Mouse (Mus musculus) thymus, postnatal 14 days (tissue): Measurements from ENCODE around the gene Olfr695.
"Not testable (repeated sequence)": the region's sequence is repeated elsewhere in the genome, so short reads cannot be mapped to it uniquely, and the experiment has no call there.

Experiments used
- DNase-seq: peaks from one replicate; pipeline ENCODE4 v3.0.0; 2021

The Olfr695 gene

DNA sequence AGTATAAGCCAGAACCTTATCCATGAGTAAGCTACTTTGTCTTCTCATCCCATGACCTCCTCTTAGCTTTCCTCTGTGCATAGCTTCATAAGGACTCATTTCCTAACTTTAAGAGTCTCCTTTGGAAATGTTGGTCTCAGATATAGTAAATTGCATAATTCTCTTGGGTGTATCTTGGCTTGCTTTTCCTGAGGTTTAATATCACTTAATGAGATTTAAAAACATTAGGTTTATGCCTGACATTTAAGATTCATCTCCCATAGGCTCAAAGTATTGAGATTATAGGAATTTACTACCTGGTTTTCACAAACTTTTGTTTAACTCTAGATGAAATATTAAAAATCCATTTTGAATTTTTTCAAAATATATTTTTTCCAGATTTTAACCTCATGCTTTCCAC lies at the start of gene Olfr695:
Gene Olfr695, minus strand, starts transcription at position 101 of the 400 bp plus-strand sequence.
- DNase-seq: no peak

- DNase-seq: not testable (repeated sequence)
Measured at GRCm38 (mm10) chr7:106761008-106761407, 44.8 kb upstream of the Olfr695 start.

- no peak for DNase-seq
Measured at GRCm38 (mm10) chr7:106758800-106759199, 42.6 kb upstream of the Olfr695 start.

DNA sequence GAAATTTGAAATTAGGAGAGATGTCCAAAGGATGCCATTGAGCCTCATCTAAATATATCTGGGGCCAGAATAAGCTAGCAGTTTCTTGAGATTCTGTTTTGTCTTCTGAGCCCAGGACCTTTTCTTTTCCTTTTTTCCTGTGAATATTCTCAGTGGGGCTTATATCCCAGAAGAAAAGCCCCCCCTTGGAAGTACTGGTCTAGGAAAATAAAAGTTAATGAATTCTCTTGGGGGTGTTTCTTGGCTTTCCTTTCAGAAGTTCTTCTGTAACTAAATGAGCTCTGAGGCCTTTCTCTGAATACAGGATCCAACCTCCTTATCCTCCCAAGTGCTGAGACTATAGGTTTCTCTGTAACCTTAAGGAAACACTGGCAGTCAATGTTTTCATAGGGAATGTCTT lies 39.1 kb upstream of the Olfr695 start, which contains the start of gene Olfr698:
Gene Olfr698, minus strand, starts transcription at position 101 of the 400 bp plus-strand sequence.
- no peak for DNase-seq

GRCm38 (mm10) chr7:106745811-106746210 lies 29.6 kb upstream of the Olfr695 start:
- DNase-seq: no peak

DNA sequence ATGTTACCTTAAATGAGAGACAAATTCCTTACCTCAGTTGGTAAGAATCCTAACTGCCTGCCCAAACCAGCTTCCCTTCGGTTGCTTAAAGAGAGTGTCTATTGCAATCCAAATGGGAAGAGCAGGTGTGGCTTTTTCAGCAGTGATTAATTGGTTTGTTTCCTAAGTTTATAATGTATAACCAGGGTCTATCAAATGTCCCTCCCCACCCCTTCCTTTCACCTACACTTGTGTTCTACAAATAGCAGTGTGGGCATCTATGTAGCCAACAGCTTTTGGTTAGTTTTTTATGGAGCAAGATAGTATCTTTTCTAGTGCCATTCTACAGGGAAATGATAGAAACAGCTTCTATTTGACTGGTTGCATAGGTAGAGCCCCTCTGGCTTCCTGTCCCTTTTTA lies 26.1 kb upstream of the Olfr695 start, which contains the start of gene Olfr697:
Gene Olfr697, minus strand, starts transcription at position 101 of the 400 bp plus-strand sequence.
- no peak for DNase-seq

GRCm38 (mm10) chr7:106737028-106737427 lies 20.8 kb upstream of the Olfr695 start:
- no peak for DNase-seq

- no peak for DNase-seq
Measured at GRCm38 (mm10) chr7:106733717-106734116, 17.5 kb upstream of the Olfr695 start.

DNA sequence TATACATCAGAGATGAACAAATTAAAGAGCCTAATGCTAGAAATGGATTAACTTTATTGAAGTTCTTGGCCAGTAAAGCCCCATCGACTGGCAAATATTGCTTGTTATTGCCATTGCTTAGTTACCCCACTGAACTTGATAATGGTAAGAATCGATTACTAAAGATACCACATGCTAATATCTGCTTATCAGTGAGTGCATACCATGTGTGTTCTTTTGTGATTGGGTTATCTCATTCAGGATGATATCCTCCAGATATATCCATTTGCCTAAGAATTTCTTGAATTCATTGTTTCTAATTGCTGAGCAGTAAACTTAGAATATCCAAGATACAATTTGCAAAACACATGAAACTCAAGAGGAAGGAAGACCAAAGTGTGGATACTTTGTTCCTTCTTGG lies 9.5 kb upstream of the Olfr695 start:
- DNase-seq: not testable (repeated sequence)

- DNase-seq: no peak
Measured at GRCm38 (mm10) chr7:106711463-106711862, 4.7 kb downstream of the Olfr695 start.

- DNase-seq: not testable (repeated sequence)
Measured at GRCm38 (mm10) chr7:106707705-106708104, 8.5 kb downstream of the Olfr695 start.

- no peak for DNase-seq
Measured at GRCm38 (mm10) chr7:106696891-106697290, 19.3 kb downstream of the Olfr695 start.

DNA sequence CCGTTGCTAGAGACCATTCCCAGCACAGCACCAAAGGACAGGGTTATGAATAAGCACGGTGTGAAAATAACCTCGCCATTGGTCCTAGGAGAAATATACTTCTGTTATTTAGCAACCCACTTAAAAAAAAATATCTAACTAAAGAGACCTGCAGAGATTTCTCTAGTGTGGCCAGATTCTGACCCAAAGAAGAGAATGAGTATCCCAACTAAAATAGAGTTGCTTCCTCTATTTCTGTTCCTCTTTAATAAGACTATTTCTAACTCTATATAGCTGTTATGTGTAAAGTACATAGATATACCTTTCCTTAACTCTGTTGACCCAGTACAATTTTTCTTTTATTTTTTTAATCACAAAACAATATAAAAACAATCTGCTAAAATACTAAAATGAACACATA lies 23.2 kb downstream of the Olfr695 start:
- DNase-seq: no peak

GRCm38 (mm10) chr7:106691714-106692113 lies 24.5 kb downstream of the Olfr695 start, which contains the start of gene Olfr694:
Gene Olfr694 (minus strand): TSS chr7:106691814.
- no peak for DNase-seq

GRCm38 (mm10) chr7:106685382-106685781 lies 30.8 kb downstream of the Olfr695 start:
- no peak for DNase-seq

GRCm38 (mm10) chr7:106680484-106680883 lies 35.7 kb downstream of the Olfr695 start, which contains the start of gene Olfr693:
Gene Olfr693 (minus strand): TSS chr7:106680584.
- DNase-seq: no peak
